ENCODE assay signal across 16 mouse cellular contexts in the genomic region with DNA sequence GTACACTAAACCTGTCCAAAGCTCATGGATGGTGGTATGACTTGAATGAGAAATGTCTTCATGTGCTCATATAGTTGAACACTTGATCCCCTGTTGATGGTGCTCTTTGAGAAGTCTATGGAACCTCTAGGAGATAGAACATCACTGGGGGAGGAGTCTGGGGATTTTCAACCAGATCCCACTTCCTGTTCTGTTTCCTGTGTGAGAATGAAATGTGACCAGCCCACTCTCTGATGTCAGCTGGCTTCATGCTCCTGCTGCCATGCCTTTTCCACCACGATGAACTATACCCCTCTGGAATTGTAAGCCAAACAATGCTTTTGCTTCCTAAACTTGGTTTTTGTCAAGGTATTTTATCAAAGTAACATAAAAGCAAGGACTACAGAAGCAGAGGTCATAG.
A peak's percentile ranks its signal among the peaks of the same experiment; 100 is the strongest.
DNase-seq lines count a peak whose midpoint lies in the region; ATAC-seq lines count a peak whose summit lies in the region.
"Had no signal": no experiment of that assay in that cellular context is flagged by ENCODE, and none has a peak within 500 bp of the region (broad histone marks: within the 10 kb centered on the region; RNA-seq: fewer than 3 reads in every experiment).

No protein-coding gene starts in this region.

- peak; percentile 8 for DNase-seq in 416B (ENCODE audit: low read depth)
- peak; percentile 2 for DNase-seq in CD4-positive helper T cell, adult 2 months (ENCODE audit: low read depth, low spot score)
- no peak for DNase-seq in liver
- DNase-seq in cerebellum, adult 11-12 months: no peak
- DNase-seq: adrenal gland, adult 8-10 months; adrenal gland, postnatal 36 days; cerebellum, adult 8-10 months; cerebellum, postnatal 14 days; gastrocnemius, postnatal 14 days; heart, adult 18-20 months; heart, postnatal 14 days had no signal

- peak; percentile 86 for ATAC-seq in granulocyte monocyte progenitor cell, adult 5-6 weeks (replicated peaks; ENCODE audit: poor library complexity, severe bottlenecking)
- peak; percentile 72 for ATAC-seq in megakaryocyte progenitor cell, adult 5-6 weeks (replicated peaks; ENCODE audit: poor library complexity)
- no peak for ATAC-seq in frontal cortex, adult (ENCODE audit: low TSS enrichment)
- ATAC-seq: forebrain, embryonic 15.5 days; intestine, embryonic 16.5 days had no signal

Comparison
In these comparisons a context has a peak if more than half of its experiments do, and no peak if none do; other contexts are left out.
1. DNase-seq: peak in 416B (single experiment) and CD4-positive helper T cell, adult 2 months (single experiment); none in liver (single experiment) and cerebellum, adult 11-12 months (single experiment).